Mouse (Mus musculus) urinary bladder, postnatal 14 days (tissue): ENCODE results near the gene Apol6.
"Not testable (repeated sequence)": the region's sequence is repeated elsewhere in the genome, so short reads cannot be mapped to it uniquely, and the experiment has no call there.

Experiments
- DNase-seq: peaks from one replicate; pipeline ENCODE4 v3.0.0; 2021; ENCODE audit warnings: low spot score

Gene Apol6

DNA sequence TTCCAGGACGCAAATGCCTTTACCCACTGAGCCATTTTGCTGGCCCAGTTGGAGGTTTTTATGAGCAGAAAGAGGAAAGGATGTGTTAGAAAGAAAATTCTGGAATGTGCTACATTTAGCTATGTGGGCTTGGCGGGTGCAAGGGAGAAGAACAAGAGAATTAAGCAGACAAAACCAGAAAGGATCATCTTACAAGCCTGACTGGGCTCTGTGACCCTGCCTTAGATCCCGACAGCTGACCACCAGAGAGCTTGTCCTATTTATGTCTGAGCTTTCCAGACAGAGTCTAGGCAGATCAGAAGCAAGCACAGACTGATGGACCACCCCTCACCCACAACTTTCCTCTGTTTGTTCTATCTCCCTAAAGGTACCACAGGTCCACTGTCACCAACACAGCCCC is 13.3 kb upstream of the Apol6 start:
- DNase-seq: no peak

DNA sequence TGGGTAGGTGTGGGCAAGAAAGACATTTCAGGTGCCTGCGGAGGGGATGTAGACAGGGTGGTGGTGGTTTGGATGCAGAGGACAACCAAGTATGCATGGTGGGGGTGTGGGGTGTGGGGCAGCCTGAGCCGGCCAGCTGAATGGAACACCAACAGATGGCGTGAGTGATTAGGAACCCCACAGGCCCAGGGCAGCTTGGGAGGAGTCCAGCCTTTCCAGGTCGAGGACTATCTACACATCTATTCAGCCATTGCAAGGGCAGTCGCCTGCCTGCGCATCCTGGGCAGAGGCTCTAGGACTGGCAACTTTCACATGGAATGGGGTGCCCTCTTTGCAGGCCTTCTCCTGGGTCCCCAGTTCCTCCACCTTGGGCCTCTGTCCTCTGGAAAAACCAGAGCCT is 10.0 kb upstream of the Apol6 start:
- no peak for DNase-seq

DNA sequence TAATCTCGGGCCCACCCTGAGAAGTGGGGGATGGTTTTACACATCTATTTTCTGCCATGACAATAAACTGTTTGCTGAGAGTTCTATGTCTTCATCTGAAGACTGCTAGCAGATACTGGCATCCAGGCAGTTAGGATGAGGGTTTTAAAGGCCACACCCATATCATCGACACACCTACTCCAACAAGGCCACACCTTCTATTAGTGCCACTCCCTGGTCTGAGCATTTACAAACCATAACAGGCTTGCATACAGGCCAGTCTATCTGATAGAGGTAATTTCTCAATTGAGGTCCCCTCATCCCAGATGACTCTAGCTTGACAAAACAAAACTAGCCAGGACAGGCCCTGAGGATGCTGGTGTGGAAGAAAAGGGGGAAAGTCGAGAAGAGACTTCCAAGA is 8.9 kb upstream of the Apol6 start:
- no peak for DNase-seq

DNA sequence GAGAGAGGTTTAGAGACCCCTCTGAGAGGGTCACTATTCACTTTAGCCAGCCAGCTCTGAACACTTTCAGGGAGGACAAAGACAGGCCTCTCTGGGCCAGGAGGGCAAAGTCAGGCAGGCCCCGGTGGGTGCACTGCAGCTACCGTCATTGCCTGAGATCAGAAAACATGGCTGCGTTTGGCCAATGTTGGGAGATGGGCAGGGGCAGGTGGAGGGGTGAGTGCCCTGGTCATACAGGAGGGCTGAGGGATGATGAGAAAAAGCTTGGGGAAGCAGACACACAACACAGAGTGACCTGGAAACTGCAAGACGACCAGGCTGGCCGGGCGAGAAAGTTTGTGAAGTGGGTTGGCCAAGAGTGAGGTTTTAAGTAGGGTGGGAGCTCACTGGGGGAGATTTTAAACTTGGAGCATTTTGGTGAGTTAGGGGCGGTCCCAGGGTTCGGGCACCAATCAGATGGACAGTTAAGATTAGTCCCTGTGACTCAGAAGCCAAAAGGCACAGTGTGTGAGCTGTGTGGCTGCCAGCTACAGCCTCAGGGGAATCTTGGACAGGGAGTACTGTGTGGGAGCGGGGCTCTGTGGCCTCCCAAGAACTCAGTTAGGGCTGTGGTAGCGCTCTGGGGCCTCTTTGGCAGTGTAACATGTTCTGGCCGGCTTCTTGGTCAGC is 8.1 kb upstream of the Apol6 start:
- DNase-seq: peak; percentile 81

DNA sequence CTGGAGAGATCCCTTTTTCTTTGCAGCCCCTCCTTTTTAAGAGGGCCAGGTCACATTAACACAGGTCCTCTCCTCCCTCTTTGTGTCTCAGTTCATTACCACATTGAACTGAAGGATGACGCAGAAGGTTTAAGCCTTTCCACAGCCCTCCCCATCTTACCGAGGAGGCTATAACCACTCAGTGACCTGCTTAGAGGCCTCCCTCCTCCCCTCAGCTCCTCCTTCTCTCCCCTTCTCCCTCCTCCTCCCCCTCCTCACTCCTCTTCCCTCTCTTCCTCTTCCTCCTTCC is 7.6 kb upstream of the Apol6 start:
- DNase-seq: no peak

DNA sequence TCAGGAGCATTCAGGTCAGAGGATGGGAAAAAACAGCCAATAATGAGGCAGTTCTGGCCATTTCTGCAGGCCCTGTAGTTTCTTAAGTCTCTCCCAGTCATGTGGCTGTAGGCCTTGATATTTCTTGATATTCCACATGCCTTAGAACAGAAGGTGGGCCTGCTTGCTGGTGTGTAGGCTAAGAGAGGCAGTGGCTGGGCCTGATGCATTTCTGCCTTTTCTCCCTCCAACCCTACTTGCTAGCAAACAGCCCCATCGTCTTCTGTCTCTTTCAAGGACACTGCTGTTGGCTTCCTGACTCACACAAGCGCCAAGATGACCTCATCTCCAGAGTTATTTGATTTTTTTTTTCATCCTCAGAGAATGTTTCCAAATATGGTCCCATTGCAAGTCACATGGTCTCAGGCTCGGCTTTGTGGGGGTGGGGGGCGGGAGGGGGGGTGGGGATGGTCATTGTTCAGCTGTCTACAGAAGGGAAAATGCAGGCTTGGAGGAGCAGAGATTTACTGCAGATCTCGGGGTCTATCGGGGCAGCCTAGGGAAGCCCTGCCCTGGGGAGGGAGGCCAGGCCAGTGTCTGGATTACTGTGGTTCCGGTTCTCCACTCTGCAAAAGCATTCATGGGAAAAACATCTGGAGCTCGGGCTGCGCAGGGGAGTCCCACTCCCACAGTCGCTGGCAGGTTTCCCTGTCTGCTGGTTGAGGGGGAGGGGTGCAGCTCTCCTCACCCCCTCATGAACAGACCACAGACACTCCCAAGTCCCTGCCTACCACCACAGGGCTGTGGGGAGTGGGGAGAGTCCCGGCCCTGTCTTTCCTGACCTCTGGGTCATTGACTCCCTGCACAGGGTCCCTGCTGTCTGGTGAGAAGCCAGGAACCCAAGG is 7.0 kb upstream of the Apol6 start:
- peak; percentile 66 for DNase-seq

DNA sequence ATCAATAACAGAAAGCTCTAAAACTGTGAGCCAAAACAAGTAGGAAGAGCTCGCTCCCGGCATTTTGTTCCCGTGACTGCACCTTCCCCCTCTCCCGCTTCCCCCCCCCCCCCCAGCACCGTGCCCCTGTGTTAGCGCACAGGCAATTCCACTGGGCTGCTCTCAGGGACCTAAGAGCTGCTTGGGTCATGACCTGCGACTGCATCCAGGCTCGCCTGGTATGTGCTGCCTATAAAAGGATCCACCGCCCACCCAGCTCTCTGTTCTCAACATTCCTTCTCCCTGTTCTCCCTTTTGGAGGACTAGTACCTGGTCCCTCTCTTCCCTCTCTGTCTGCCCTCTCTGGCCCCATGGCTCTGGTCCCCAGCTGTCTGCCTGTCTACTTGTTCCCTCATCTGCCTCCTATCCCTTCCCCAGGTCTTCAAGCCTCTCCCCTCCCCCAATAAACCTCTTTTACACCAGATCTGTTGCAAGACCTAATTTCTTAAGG is 5.3 kb upstream of the Apol6 start:
- DNase-seq: no peak

DNA sequence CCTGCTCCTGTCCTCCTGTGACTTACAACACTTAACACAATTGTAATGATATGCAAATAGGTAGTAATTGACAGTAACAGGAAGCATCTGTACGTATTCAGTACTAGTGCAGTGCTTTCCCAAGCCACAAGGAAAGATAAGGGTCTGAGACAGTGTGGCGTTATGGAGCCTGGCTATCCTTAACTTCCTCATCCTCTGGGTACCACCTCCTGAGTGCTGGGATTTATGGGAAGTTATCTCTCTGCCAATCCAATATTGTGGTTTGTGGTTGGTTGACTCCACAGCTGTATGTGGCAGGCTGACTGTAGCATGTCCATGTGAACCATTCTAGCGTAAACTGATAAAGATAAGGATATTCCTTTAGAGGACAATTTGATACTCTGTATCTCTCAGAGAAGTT is 3.7 kb upstream of the Apol6 start:
- no peak for DNase-seq

DNA sequence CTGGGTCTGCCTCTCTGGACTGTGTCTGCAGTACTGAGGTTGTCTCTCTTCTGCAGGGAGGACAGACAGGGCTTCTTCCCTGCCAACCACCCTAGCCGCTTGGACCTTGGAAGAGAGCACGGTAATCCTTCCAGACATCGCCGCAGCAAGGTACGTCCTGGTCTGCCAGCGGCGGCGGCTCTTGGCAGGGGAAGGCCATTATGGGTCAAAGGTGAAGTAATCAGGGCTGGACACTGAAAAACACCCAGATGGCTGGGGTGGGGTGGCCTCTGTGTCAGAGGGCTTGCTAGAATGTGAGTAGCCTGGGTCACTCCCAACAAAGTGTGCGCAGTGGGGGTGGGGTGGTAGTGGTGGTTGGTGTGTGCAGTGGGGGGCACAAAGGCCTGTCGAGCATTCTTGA is 1.1 kb downstream of the Apol6 start:
- DNase-seq: no peak

DNA sequence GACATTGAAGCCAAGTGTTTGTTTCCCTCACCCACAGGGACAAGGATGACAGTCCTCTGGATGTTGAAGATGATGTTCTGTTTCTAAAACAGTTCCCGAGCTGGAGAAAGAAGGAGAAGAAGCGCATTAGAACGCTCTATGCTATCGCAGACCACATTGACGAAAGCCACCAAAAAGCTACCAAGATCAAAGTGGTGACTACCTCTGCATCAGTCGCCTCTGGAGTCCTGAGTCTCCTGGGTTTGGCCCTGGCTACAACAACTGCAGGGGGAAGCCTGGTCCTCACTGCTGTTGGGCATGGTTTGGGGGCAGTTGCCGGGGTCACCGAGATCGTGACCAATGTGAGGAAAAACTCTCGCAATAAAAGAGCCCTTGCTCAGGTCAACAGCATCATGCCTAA is 6.0 kb downstream of the Apol6 start, which contains the start of gene Mb:
TSS of gene Mb (minus strand) at position 101 of the 400 bp plus-strand sequence.
- DNase-seq: no peak

DNA sequence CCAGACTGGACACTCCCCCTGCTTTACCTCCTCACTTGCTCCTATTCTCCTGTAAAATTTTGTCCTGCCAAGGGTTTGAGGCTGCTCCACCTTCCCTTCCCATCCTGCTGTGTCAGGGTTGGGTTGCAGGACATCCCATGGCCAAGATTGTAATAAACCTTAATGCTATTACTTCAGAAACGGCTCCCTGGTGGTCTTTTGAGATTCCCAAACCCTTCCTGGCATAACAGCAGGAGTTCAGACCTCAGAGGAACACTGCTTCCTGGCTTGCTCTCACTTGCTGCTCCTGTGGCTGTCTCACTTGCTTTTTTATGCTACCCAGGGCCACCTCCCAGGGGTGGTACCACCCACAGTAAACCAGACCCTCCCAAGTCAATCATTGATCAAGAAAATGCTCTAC is 7.6 kb downstream of the Apol6 start:
- DNase-seq: no peak

DNA sequence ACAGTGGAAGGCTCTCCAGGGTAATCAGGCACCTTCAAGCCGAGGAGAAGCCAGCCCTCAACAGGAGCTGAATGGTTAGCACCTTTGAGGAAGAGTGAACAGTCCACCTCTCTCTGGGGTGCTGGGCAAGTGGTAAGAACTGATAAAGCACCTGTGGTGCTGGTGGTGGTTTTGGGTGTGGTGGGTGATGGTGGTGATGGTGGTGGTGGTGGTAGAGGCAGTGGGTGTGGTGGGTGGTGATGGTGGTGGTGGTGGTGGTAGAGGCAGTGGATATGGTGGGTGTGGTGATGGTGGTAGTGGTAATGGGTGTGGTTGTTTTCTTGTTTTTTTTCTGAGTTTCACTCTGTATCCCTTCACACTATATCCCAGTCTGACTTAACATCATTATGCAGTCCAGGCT is 8.5 kb downstream of the Apol6 start:
- no peak for DNase-seq

DNA sequence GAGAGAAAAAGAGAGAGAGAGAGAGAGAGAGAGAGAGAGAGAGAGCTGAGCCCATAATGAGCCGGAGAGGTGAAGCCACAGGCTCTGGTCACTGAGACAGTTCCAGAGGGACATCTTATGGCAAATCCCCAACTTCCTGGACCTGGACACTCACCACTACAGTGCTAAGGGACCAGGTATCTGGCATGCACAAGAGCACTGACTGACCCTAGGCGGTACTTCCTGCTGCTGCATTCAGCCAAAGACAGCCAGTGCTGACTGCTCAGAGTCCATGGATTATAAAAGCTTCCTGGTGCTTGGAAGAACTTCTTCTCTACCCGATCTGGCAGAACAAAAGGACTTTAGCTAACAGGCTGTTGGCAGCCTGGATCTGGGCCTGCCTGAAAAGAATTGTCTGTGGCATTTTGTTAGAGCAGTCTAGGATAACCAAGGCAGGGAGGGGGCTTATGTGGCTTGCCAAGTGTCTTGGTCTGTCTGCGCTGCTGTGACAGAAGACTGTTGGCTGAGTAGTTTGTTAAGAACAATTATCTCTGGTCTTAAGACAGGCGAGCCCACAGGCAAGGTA is 10.2 kb downstream of the Apol6 start:
- DNase-seq: no peak

DNA sequence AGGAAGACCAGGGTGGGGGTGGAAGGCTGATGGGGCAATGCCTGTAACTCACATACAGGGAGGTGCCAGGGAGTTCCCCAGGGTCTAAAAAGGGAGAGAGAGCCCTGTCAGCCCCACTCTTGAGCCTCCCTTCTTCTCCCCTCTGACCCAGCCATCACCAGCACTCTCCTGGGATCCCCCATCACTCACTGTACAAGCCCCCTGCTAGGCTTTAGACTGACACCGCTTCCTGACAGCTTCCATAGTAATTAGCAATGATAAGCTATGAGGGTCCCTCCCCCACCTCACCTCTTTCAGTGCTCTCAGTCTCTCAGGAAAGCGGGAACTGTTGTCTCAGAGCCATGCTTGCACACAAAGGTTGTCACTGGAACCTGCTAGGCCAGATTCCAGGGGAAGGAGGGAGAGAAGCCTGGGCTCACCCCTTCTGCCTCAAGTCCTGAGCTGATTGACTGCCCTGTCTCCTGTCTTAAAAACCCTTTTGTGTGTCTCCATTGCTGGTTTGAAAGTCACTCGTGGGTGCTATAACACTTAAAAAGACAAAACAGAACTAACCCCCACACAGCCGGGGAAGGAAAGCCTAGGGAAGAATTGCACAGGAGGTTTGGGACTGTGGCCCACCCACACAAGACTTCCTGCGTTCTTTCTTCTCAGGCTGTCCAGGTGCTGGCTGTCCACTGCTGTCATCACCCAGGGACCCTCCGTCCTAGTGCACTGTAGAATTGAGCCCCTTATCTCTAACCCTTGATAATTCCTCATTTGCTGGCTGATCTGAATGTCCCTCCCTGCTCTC is 11.7 kb downstream of the Apol6 start:
- DNase-seq: peak; percentile 57

DNA sequence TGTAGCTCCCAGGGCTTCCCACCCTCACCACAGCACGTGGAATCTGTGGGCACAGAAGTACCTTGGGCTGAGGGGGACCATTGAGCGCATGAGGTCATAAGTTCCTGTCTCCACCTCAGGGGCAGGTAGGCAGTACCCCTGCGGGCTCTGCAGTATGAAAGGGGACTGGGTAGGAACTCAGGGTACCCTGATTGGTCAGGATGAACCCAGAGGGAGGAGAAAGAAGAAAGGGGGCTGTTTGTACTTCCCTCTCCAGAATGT is 12.2 kb downstream of the Apol6 start:
- DNase-seq: no peak

DNA sequence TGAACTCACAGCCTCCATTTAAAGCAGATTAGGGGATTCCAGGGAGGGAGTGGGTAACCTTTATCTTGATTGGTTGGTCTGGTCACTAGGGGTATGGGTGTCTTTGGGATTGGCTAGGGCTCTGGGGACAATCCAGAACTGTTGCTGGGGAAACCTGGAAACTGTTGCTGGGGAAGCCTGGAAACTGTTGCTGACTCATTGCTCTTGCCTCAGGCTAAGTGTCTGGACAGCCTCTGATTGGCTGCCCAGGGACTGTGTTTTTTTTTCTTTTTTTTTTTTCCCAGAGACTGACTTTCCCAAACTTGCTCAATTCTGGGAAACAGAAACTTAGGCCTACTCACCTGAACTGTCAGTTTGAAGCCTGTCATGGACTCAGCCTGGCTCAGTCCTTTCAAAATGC is 14.0 kb downstream of the Apol6 start:
- no peak for DNase-seq

DNA sequence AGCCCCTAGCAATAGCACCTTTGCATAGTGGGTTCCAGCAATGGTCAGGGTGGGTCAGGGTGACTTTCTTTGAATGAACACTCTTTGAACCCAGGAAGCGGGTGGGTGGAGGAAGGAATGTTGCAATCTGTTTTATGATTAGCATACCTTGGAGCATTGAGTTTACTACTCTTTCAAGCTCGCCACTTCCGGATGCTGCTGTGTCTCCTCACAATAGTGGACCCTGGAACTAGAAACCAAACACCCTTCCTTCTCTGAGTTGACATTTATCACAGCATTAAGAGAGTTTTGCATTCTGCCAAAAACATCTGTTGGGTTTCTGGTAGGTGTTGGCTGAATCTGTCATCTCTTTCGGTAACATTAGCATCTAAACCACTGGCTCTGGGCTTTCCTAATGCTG is 14.9 kb downstream of the Apol6 start:
- DNase-seq: not testable (repeated sequence)

DNA sequence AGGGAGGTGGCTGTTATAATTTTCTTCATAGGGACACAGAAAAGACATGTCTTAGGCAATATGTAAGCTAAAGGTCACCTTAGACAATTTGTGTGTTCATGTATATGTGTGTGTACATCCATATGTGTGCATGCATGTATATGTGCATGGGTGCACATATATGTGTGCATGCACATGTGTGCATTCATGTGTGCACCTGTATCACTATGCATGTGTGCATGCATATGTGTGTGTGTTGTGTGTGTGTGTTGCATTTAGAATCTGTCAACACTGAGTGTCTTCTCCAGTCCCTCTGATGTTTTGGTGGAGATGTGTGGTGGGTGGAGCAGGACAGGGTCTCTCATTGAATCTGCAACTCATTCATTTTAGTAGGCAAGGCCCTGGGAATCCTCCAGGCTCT is 18.2 kb downstream of the Apol6 start:
- no peak for DNase-seq

DNA sequence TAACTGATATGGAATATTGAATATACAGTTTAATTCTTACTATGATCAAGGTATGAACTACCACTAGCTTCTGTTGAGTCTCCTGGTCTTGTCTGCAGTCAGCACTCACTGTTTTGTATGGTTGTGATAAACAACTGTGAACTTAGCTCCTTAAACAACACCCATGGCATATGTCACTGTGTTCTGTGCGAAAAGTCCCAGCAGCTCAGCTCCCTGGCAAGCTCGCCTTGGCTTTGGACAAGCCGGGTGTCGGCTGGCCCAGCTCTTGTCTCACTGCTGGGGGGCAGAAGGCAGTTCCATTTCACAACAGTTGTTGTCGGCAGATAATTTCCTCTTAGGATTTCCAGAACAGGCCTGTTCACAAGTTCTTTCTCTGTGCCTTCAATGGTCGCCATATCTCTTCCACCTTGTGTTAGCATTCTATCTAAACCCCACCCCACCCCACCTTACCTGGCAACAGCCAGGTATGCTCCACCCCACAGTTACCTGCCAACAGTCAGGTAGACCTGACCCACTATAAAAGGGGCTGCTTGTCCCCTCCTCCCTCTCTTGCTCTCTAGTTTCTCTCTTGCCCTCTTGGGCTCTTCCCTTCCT is 20.8 kb downstream of the Apol6 start:
- no peak for DNase-seq

DNA sequence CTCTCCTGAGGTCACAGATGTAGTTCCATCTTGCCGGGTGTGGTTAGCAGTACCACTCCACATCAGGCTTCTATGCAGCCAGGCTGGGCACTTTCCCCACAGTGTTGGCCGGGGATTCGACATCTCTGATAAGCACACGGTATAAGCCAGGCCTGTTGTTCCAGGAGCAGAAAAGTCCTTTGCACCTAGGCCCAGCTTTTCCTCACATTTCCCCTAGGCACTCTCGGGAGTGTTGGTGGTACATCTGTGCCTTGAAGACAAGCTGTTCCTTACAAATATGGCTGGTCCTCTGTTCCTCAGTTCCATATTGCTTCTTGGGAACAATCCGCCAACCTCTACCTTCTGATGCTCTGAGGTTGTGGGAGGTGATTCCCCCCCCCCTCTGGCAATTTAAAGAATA is 21.7 kb downstream of the Apol6 start:
- no peak for DNase-seq

DNA sequence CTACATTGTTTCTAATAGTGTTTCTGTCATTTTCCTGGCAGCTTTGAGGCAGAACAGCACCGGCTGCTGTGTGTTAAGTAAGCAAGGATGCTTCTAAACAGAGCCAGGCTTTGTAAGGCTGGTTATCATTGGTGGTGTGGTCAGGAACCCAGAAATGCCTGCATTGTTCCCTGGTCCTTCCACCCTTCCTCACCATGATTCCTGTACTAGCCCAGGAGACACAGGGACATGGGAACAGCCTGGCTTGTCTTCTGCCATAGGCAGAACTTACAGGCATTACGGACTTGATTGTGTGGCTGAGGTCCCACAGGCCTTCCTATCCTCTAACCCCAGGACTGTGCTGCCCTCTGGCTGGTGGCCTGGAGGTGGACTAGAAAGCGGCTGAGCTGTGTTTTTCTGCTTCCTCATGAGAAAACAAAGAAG is 23.9 kb downstream of the Apol6 start:
- DNase-seq: peak; percentile 36

DNA sequence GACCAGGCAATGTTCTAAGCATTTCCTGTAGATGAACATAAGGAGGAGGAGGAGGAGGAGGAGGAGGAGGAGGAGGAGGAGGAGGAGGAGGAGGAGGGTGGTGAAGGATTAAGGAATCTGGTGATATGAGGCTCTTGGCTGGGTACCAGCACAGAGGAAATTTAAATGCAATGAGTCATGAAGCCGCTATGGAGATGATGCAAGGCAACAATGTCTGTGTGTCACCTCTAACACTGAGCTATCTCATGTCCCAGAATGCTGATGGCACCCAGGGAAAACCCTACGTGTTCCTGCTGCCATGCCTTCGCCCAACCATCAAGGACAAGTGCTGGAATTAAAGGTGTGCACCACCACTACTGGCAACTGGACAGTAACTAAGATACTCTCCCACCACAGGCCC is 24.5 kb downstream of the Apol6 start:
- DNase-seq: no peak
